ENCODE assay signal across 11 mouse cellular contexts in the genomic region with DNA sequence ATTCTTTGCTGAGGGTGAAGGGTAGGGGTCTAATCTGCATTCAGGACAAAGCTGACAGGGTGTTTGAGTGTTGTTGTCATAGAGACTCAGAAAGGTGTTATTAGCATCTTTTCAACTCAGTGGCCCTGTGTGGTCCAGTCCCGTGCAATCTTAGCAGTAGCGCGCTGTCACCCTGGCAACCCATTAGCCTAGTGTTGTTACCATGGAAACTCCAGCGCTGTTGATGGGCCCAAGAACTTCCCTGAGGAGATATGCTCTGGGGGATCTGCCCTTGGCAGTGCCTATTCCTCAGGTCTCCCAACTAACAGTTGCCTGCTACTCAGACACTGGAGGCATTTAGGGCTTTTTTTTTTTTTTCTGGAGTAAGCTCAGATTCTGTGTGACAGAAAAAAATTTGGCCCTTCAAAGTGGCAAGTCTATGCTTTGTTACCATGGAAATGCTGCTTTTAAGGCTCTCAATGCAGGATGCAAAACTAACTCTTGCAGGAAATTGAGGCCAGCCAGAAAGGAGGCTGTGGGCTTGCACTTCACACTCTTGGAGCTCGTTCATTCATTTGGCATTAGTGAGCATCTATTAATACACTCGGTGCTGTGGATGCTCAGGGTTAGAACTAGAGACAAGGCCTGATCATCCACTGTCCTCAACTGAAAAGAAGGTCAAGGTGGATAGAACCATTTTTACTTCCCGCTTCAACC. TPM values are rescaled to one million over a fixed set of nuclear protein-coding genes. Genes with fewer than 3 reads are reported as not detected.
DNase-seq lines count a peak whose midpoint lies in the region; ATAC-seq and TF ChIP-seq lines count a peak whose summit lies in the region.
"Had no signal": no experiment of that assay in that cellular context is flagged by ENCODE, and none has a peak within 500 bp of the region (broad histone marks: within the 10 kb centered on the region; RNA-seq: fewer than 3 reads in every experiment).

No protein-coding gene starts in this region.

- no peaks in the 10 kb centered on the region for H3K36me3 ChIP-seq in forebrain, embryonic 15.5 days
- H3K36me3 ChIP-seq: intestine, embryonic 15.5 days had no signal

- TF ChIP-seq CTCF in brain, embryonic 14.5 days (IDR thresholded peaks at IDR 0.05; ENCODE audit: borderline replicate concordance, extremely low read depth, insufficient read depth, insufficient read length), result no peak

- peak overlapping the region; percentile 68 for H3K27ac ChIP-seq in forebrain, embryonic 15.5 days (replicated peaks)
- H3K27ac ChIP-seq: intestine, embryonic 15.5 days; liver, embryonic 14.5 days had no signal

- H3K9me3 ChIP-seq in forebrain, embryonic 15.5 days, result no peaks in the 10 kb centered on the region
- H3K9me3 ChIP-seq: intestine, embryonic 15.5 days had no signal

- 35% methylated on average over 7 of the region's 7 CpGs for WGBS in forebrain, embryonic 15.5 days

- no peak overlapping the region for H3K9ac ChIP-seq in forebrain, embryonic 15.5 days (replicated peaks)
- H3K9ac ChIP-seq: intestine, embryonic 15.5 days; liver, embryonic 14.5 days had no signal

- H3K27me3 ChIP-seq in forebrain, embryonic 15.5 days, result no peaks in the 10 kb centered on the region
- H3K27me3 ChIP-seq: CH12.LX had no signal

- peaks cover 10% of the 10 kb centered on the region for H3K4me1 ChIP-seq in forebrain, embryonic 15.5 days
- H3K4me1 ChIP-seq: intestine, embryonic 15.5 days had no signal

- no peak overlapping the region for H3K4me3 ChIP-seq in forebrain, embryonic 15.5 days
- H3K4me3 ChIP-seq: intestine, embryonic 15.5 days had no signal

- peak; percentile 93 for DNase-seq in brain, embryonic 14.5 days (ENCODE audit: low read depth)
- peak; percentile 57 for DNase-seq in layer of hippocampus, adult 9-11 months
- DNase-seq in neural tube, embryonic 10.5 days (ENCODE audit: extremely low spot score, low spot score), result peak; percentile 46
- DNase-seq in spleen, postnatal 4 days (ENCODE audit: low spot score in 2 of 2), result no peak
- DNase-seq in thymus, postnatal 0 days (ENCODE audit: low spot score), result no peak
- DNase-seq in adipocyte (ENCODE audit: low spot score), result no peak
- no peak for DNase-seq in adrenal gland, adult 8-10 months

- ATAC-seq in forebrain, embryonic 15.5 days (replicated peaks), result peak; percentile 93
- ATAC-seq: intestine, embryonic 15.5 days had no signal

- H3K4me2 ChIP-seq in forebrain, embryonic 15.5 days (replicated peaks), result no peak overlapping the region
- H3K4me2 ChIP-seq: intestine, embryonic 15.5 days had no signal

- TF ChIP-seq POLR2A in brain, embryonic 14.5 days (IDR thresholded peaks at IDR 0.05; ENCODE audit: borderline replicate concordance, extremely low read depth, insufficient read depth, insufficient read length, poor library complexity, severe bottlenecking), result no peak

RNA-seq across cellular contexts. Expression of a gene that starts 17.6 kb away (rescaled TPM):
- 5.3 and 6.8 TPM in 2 replicates for polyA plus RNA-seq in brain, embryonic 14.5 days (2012; rRNA removed)
- 4.6 and 5.1 TPM in 2 replicates for polyA plus RNA-seq in forebrain, embryonic 15.5 days (2015; fragmentation: Nextera tagmentation; extraction: Ambion mirVana)
- polyA plus RNA-seq in thymus, postnatal 0 days (2015; fragmentation: Nextera tagmentation; extraction: Ambion mirVana), result 1.4 and 1.5 TPM in 2 replicates
- total RNA-seq in adrenal gland, adult 8-10 months (2022), result 10 to 100 TPM in 2 of 4 experiments, 1 to 10 TPM in 2; 1.9 to 40.1 (median 11.4) TPM

Comparison
In these comparisons a context has a peak if more than half of its experiments do, and no peak if none do; other contexts are left out.
1. DNase-seq: peak in brain, embryonic 14.5 days (single experiment), layer of hippocampus, adult 9-11 months (single experiment) and neural tube, embryonic 10.5 days (single experiment); none in spleen, postnatal 4 days (0 of 2), thymus, postnatal 0 days (single experiment), adipocyte (single experiment) and adrenal gland, adult 8-10 months (single experiment).